22 mouse cellular contexts compared by ENCODE assay signal in the genomic region with DNA sequence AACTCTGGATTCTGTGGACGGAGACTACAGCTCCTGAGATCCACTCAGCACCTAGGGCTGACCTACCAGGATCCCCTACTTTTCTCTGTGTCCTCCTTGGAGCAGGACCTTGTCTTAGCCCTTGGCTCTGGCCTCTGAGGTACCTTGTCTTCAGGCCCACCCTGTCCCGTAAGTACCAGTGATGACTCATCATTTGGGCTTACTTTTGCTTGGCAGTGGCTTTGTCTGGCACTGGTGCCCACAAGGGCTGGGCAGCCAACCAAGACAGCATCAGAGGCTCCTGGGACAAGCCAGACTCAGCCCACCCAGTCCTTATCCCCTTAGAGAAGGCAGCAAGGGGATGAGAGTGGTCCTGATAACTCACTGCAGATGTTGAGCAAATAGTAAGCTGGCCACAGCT. TPM values are rescaled to one million over a fixed set of nuclear protein-coding genes. Genes with fewer than 3 reads are reported as not detected.
DNase-seq lines count a peak whose midpoint lies in the region; ATAC-seq lines count a peak whose summit lies in the region.
"Had no signal": no experiment of that assay in that cellular context is flagged by ENCODE, and none has a peak within 500 bp of the region (broad histone marks: within the 10 kb centered on the region; RNA-seq: fewer than 3 reads in every experiment).

No protein-coding gene starts in this region.

- peak; percentile 52 to 53 for DNase-seq in cerebellum, postnatal 10 days
- DNase-seq in 3T3-L1 (ENCODE audit: low read depth, low spot score), result peak; percentile 63
- DNase-seq in Muller cell, postnatal 12 days (ENCODE audit: inconsistent ontology term), result peak; percentile 57
- no peak for DNase-seq in liver, embryonic 11.5 days (ENCODE audit: low spot score)
- DNase-seq in left cerebral cortex, adult 8-10 months (ENCODE audit: low spot score in 2 of 2), result no peak
- DNase-seq: cerebellum, adult 11 months; cerebellum, postnatal 25 days; embryo, embryonic 11 days; heart, postnatal 10 days; kidney, adult 11 months; kidney, postnatal 36 days; layer of hippocampus, postnatal 36 days; liver; liver, postnatal 0 days; lung, postnatal 10 days; right cerebral cortex, postnatal 14 days had no signal

- H3K4me1 ChIP-seq in limb, embryonic 15.5 days, result peaks cover 67% of the 10 kb centered on the region
- peaks cover under 1% of the 10 kb centered on the region; the same call in 1 of the 2 replicates for H3K4me1 ChIP-seq in liver, embryonic 11.5 days (replicated peaks; ENCODE audit: control insufficient read depth, insufficient read depth, low read length)

- 78% methylated on average over 2 of the region's 2 CpGs for WGBS in limb, embryonic 15.5 days
- 76% methylated on average over 2 of the region's 2 CpGs for WGBS in liver, embryonic 11.5 days

- H3K4me3 ChIP-seq in limb, embryonic 15.5 days, result no peak overlapping the region
- no peak overlapping the region for H3K4me3 ChIP-seq in liver, embryonic 11.5 days (ENCODE audit: low read depth, low read length)
- H3K4me3 ChIP-seq: heart, embryonic 12.5 days; kidney, embryonic 15.5 days had no signal

- H3K9me3 ChIP-seq in limb, embryonic 15.5 days, result no peaks in the 10 kb centered on the region
- H3K9me3 ChIP-seq in liver, embryonic 11.5 days (ENCODE audit: control insufficient read depth, low read length), result no peaks in the 10 kb centered on the region
- H3K9me3 ChIP-seq: heart, embryonic 12.5 days; kidney, embryonic 15.5 days had no signal

- no peak overlapping the region for H3K4me2 ChIP-seq in limb, embryonic 15.5 days
- no peak overlapping the region for H3K4me2 ChIP-seq in liver, embryonic 11.5 days
- H3K4me2 ChIP-seq: heart, embryonic 12.5 days; kidney, embryonic 15.5 days; midbrain, embryonic 11.5 days had no signal

- H3K9ac ChIP-seq in limb, embryonic 15.5 days, result no peak overlapping the region
- H3K9ac ChIP-seq in liver, embryonic 11.5 days (ENCODE audit: low read depth, low read length), result no peak overlapping the region
- H3K9ac ChIP-seq: heart, embryonic 12.5 days; kidney, embryonic 15.5 days; liver, postnatal 0 days had no signal

- H3K27ac ChIP-seq in limb, embryonic 15.5 days, result peak overlapping the region; percentile 33; the same call in 1 of the 2 replicates
- no peak overlapping the region for H3K27ac ChIP-seq in liver, embryonic 11.5 days (ENCODE audit: low read depth, low read length)
- H3K27ac ChIP-seq: kidney, embryonic 15.5 days had no signal

- no peaks in the 10 kb centered on the region for H3K36me3 ChIP-seq in limb, embryonic 15.5 days
- no peaks in the 10 kb centered on the region for H3K36me3 ChIP-seq in liver, embryonic 11.5 days (ENCODE audit: control insufficient read depth, insufficient read depth, low read length)
- H3K36me3 ChIP-seq: heart, embryonic 12.5 days; kidney, embryonic 15.5 days had no signal

- no peak for ATAC-seq in cerebellum, adult (ENCODE audit: insufficient number of reproducible peaks, low FRiP score, low TSS enrichment)
- ATAC-seq in limb, embryonic 15.5 days (ENCODE audit: insufficient number of reproducible peaks, low FRiP score, low TSS enrichment, low read depth), result 0 out of 2 replicates have a peak, but pooled peaks have one; percentile 10
- ATAC-seq in liver, embryonic 11.5 days (replicated peaks; ENCODE audit: low FRiP score), result no peak
- ATAC-seq: forebrain, embryonic 14.5 days; liver, postnatal 0 days had no signal

- H3K27me3 ChIP-seq in limb, embryonic 15.5 days, result no peaks in the 10 kb centered on the region; the same call in 1 of the 2 replicates
- H3K27me3 ChIP-seq in liver, embryonic 11.5 days (replicated peaks; ENCODE audit: control insufficient read depth, insufficient read depth, low read length), result no peaks in the 10 kb centered on the region; the same call in 1 of the 2 replicates
- H3K27me3 ChIP-seq: heart, embryonic 12.5 days had no signal

RNA-seq across cellular contexts. Expression of gene Sulf2, which starts 11.9 kb away (rescaled TPM):
- 149 and 184 TPM in 2 replicates for polyA plus RNA-seq in limb, embryonic 15.5 days (2015; fragmentation: Nextera tagmentation; extraction: Ambion mirVana)
- polyA plus RNA-seq in liver, embryonic 11.5 days (2014; fragmentation: Nextera tagmentation; extraction: Ambion mirVana), result 30.3 and 32.4 TPM in 2 replicates
- 10 to 100 TPM; 87.4 to 91.5 (median 88.6) TPM for total RNA-seq in left cerebral cortex, adult 8-10 months (2022)

Comparison
In these comparisons a context has a peak if more than half of its experiments do, and no peak if none do; other contexts are left out.
1. DNase-seq: peak in cerebellum, postnatal 10 days (2 of 2), 3T3-L1 (single experiment) and Muller cell, postnatal 12 days (single experiment); none in liver, embryonic 11.5 days (single experiment) and left cerebral cortex, adult 8-10 months (0 of 2).